Comparison of ENCODE assay signal across 8 mouse cellular contexts in the genomic region with DNA sequence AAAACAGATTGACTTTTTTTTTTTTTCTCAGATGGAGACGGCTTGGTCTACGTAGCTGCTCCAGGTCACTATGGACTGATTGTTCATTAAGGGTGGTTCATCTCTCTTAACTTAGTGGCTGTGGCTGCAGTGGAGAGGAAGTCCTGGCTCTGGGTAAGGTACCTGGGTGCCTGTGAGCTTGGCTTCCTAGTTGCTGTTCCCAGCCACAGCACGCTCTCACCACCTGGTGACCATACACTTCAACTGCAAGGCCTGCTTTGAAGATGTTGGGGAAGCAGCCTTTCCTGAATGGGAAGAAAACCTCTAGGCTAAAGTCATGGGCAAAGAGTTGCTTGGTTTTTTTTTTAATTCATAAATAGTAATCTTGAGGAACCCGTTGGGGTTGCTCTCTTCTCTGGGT.
DNase-seq lines count a peak whose midpoint lies in the region; ATAC-seq and TF ChIP-seq lines count a peak whose summit lies in the region.
"Had no signal": no experiment of that assay in that cellular context is flagged by ENCODE, and none has a peak within 500 bp of the region (broad histone marks: within the 10 kb centered on the region; RNA-seq: fewer than 3 reads in every experiment).

No protein-coding gene starts in this region.

- no peak overlapping the region for H3K27ac ChIP-seq in heart, postnatal 0 days (ENCODE audit: low read depth)
- H3K27ac ChIP-seq: heart, embryonic 13.5 days had no signal

- no peak for TF ChIP-seq EP300 in heart, postnatal 0 days (IDR thresholded peaks at IDR 0.05; ENCODE audit: low read depth)

- H3K4me2 ChIP-seq in heart, postnatal 0 days (ENCODE audit: low read depth, low read length) = no peak overlapping the region
- H3K4me2 ChIP-seq: heart, embryonic 13.5 days had no signal

- WGBS in heart, postnatal 0 days = 43% methylated on average over 4 of the region's 4 CpGs

- H3K9ac ChIP-seq in heart, postnatal 0 days (replicated peaks; ENCODE audit: low read depth, low read length) = no peak overlapping the region
- H3K9ac ChIP-seq: heart, embryonic 13.5 days had no signal

- no peaks in the 10 kb centered on the region for H3K9me3 ChIP-seq in heart, postnatal 0 days (replicated peaks; ENCODE audit: control insufficient read depth, low read length)
- H3K9me3 ChIP-seq: heart, embryonic 13.5 days had no signal

- H3K4me3 ChIP-seq in heart, postnatal 0 days (ENCODE audit: low read depth, low read length) = no peak overlapping the region
- H3K4me3 ChIP-seq: heart, embryonic 13.5 days had no signal

- ATAC-seq in heart, postnatal 0 days (ENCODE audit: insufficient read depth, low read depth) = peak; percentile 82
- ATAC-seq in megakaryocyte, adult 5-6 weeks (ENCODE audit: poor library complexity, severe bottlenecking) = peak; percentile 90

- peak; percentile 77 for DNase-seq in urinary bladder, postnatal 14 days (ENCODE audit: low spot score)
- DNase-seq in urinary bladder, postnatal 10 days (ENCODE audit: low spot score) = no peak
- DNase-seq in adrenal gland, adult 18-20 months (ENCODE audit: low spot score in 2 of 2) = peak; percentile 35 to 40
- peak; percentile 75 for DNase-seq in heart, postnatal 0 days (ENCODE audit: low spot score)
- peak; percentile 57 for DNase-seq in layer of hippocampus, adult 9-11 months
- peak; percentile 53 for DNase-seq in right cerebral cortex, postnatal 4 days

- no peaks in the 10 kb centered on the region for H3K27me3 ChIP-seq in heart, postnatal 0 days (ENCODE audit: control insufficient read depth, insufficient read depth, low read length)
- H3K27me3 ChIP-seq: heart, embryonic 13.5 days had no signal

- H3K4me1 ChIP-seq in heart, postnatal 0 days (ENCODE audit: control insufficient read depth, insufficient read depth) = no peaks in the 10 kb centered on the region
- H3K4me1 ChIP-seq: heart, embryonic 13.5 days had no signal

- peak; percentile 92 for TF ChIP-seq CTCF in heart, postnatal 0 days (IDR thresholded peaks at IDR 0.05; ENCODE audit: low read depth)

- H3K36me3 ChIP-seq in heart, postnatal 0 days (replicated peaks; ENCODE audit: control insufficient read depth, insufficient read depth, low read length) = no peaks in the 10 kb centered on the region
- H3K36me3 ChIP-seq: heart, embryonic 13.5 days had no signal
